Mouse (Mus musculus): ENCODE measurements around the gene Sh2d1b2.
A peak's percentile ranks its signal among the peaks of the same experiment; 100 is the strongest.

Gene Sh2d1b2

GRCm38 (mm10) chr1:170273252-170273651 lies 40.7 kb downstream of the Sh2d1b2 start:
- DNase-seq (ENCODE audit: inconsistent age in 2 of 2, low spot score in 1 of 2): no peak

DNA sequence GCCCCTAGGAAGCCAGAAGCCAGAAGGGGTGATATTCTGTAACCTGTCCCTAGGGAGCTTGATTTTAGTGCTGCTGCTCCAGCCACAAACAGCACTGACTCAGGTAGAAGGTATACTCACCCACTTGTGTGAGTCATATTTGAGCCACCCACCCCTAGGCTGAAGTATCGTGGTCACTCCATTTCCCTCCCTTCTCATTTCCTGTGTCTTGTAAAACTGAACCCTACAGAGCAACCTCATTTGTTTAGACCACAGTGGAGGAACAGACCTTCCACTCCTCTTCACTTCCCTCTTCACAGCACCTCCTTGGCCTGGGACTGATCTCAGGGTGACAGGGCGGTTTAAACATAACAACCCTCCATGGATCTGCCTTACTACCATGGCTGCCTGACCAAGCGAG lies 44.5 kb downstream of the Sh2d1b2 start, which contains the start of gene Sh2d1b1:
Gene Sh2d1b1, plus strand, starts transcription at position 305 of the 400 bp plus-strand sequence.
- no peak for DNase-seq (ENCODE audit: inconsistent age in 2 of 2, low spot score in 1 of 2)

DNA sequence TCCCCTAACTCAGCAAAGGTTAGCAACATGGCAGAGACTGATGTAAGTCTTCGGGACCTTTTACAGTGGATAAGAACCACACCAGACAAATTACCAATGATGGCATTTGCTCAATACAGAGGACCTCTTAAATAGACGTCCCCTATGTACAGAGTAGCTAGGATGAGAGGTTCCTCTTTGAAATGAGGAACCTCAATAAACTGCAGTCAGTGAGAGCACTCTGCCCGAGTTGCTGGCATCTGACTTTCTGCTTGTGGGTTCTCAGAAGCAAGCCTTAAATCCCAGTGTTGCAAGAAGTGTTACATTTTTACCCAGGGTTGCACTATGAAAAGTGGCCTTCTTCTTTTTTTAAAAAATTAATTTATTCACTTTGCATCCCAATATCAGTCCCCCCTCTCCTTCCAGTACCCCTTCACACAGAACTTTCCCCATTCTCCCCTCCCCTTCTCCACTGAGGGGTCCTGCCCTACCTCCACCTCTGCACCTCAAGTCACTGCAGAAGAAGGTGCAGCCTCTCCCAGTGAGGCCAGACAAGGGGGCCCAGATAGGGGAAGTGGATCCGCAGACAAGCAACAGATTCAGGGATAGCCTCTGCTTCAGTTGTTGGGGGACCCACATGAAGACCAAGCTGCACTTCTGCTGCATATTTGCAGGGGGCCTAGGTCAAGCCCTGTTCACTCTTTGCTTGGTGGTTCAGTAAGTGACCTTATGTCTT lies 50.0 kb downstream of the Sh2d1b2 start:
- no peak for DNase-seq (ENCODE audit: inconsistent age in 2 of 2, low spot score in 1 of 2)

- peak; percentile 53 to 91 for DNase-seq (ENCODE audit: inconsistent age in 2 of 2, low spot score in 1 of 2)
Observed at GRCm38 (mm10) chr1:170292239-170292951, 59.8 kb downstream of the Sh2d1b2 start.

DNA sequence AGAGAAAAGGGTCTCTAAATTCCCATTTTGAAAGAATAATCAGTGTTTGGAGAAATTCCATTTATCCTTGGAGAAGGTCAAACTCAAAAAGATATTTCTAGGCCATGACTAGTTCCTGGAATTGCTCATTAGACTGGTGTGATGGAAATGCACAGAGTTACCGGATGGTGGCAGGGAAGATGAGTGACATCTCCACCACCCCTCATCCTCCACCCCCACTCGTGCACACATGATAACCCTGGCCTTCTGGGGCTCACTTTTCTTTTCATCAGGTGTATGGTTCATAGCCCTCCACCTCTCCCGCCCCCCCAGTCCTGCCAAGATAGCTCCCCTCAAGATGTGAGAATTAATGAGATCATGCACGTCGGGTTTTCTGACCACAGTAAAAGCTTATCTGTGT lies 60.7 kb downstream of the Sh2d1b2 start:
- DNase-seq (ENCODE audit: inconsistent age in 2 of 2, low spot score in 1 of 2): no peak

DNA sequence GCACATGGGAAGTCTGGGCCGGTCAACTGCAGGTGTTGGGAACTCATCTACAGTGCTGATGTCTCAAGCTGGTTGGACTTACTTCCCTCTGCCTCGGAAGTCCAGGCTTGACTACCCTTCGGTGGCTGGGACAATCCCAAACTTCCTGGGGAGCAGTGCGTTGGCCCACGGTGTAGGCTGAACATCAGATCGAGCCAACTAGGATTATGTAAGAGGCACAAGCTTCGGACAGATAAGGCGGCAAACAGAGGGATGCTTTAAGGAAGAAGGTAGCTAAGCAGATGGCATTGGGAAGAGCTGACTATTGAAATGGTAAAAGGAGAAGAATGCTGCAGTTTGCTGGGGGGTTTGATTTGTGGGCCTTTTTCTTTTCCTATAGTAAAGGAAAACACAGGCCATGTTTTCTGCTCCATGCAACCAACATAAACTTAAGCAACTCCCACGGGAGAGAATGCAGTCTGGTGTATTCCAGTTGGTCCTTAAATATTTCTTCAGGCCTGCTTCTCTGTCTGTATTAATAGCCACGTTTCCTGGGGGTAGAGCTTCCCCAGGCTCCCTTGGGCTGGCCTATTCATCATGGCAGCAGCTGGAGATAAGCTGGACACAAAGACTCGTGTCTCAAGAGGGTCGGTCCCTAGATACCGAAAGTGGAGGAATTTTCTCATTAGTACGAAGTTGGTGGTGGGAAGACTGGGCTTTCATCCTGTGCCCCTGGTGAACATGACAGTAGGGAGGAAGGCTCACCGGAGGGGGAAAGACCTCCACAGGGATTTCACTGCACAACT lies 62.4 kb downstream of the Sh2d1b2 start:
- DNase-seq (ENCODE audit: inconsistent age in 2 of 2, low spot score in 1 of 2): no peak

- DNase-seq (ENCODE audit: inconsistent age in 2 of 2, low spot score in 1 of 2): no peak
Observed at GRCm38 (mm10) chr1:170299496-170299895, 66.9 kb downstream of the Sh2d1b2 start.

- DNase-seq (ENCODE audit: inconsistent age in 2 of 2, low spot score in 1 of 2): no peak
Observed at GRCm38 (mm10) chr1:170301686-170302085, 69.1 kb downstream of the Sh2d1b2 start.

DNA sequence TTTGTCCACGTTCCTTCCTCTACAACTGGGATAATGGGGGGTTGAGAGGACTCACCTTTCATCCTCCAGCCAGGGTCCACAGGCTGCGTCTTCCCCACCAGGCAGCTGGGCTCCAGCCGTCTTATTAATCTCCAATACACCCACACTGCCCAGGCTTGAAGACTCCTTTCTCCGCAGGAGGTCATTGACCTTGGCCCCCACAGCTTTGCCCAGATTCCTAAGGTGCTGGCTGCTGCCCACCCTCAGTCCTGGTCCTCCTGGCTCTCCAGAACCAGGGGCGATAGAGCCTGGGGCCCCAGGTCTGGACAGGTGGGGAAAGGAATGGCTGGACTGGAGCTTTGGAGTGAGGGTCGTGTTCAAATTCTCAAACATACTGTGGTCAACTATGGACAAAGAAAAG lies 69.9 kb downstream of the Sh2d1b2 start:
- DNase-seq (ENCODE audit: inconsistent age in 2 of 2, low spot score in 1 of 2): no peak

- peak; percentile 42 to 60 for DNase-seq (ENCODE audit: inconsistent age in 2 of 2, low spot score in 1 of 2)
Observed at GRCm38 (mm10) chr1:170303103-170303502, 70.6 kb downstream of the Sh2d1b2 start.
